Mouse (Mus musculus): Measurements from ENCODE around the gene Cchcr1. TPM values are rescaled to one million over a fixed set of nuclear protein-coding genes. Genes with fewer than 3 reads are reported as not detected.

The Cchcr1 gene
- polyA plus RNA-seq, 1 experiment from 2014 or later: 22.1 TPM

GRCm38 (mm10) chr17:35567767-35568166 lies 50.9 kb downstream of the Cchcr1 start:
- ATAC-seq (ENCODE audit: low FRiP score, low read depth): no peak
- Histone ChIP-seq H3K4me1 (peaks cover 10% of the 10 kb centered on the region), H3K9me3 (no peaks in the 10 kb centered on the region), H3K27me3 (peaks cover 47% of the 10 kb centered on the region), H3K36me3 (no peaks in the 10 kb centered on the region), H3K9ac (no peak overlapping the region), H3K4me2 (replicated peaks) (no peak overlapping the region), H3K4me3 (no peak overlapping the region), H3K27ac (no peak overlapping the region)
- 21% methylated on average over 9 of the region's 9 CpGs for WGBS

GRCm38 (mm10) chr17:35569091-35569944 lies 52.4 kb downstream of the Cchcr1 start:
- Histone ChIP-seq H3K4me2 (replicated peaks) (peak overlapping the region; percentile 62), H3K9me3 (no peaks in the 10 kb centered on the region), H3K27me3 (peaks cover 45% of the 10 kb centered on the region), H3K36me3 (no peaks in the 10 kb centered on the region), H3K27ac (no peak overlapping the region), H3K4me1 (peaks cover 10% of the 10 kb centered on the region), H3K4me3 (peak overlapping the region; percentile 32), H3K9ac (peak overlapping the region; percentile 51)
- 0 out of 2 replicates have a peak, but pooled peaks have one; percentile 54 for ATAC-seq (ENCODE audit: low FRiP score, low read depth)
- WGBS: 3% methylated on average over 28 of the region's 28 CpGs

- WGBS: 83% methylated on average over 14 of the region's 14 CpGs
- H3K9ac ChIP-seq: no peak overlapping the region
- H3K27me3 ChIP-seq: peaks cover 54% of the 10 kb centered on the region
- no peak overlapping the region for H3K4me3 ChIP-seq
- no peak overlapping the region for H3K27ac ChIP-seq
- no peak overlapping the region for H3K4me2 ChIP-seq (replicated peaks)
- no peaks in the 10 kb centered on the region for H3K36me3 ChIP-seq
- no peaks in the 10 kb centered on the region for H3K9me3 ChIP-seq
- H3K4me1 ChIP-seq: peaks cover 10% of the 10 kb centered on the region
- no peak for ATAC-seq (ENCODE audit: low FRiP score, low read depth)
These were observed 53.9 kb downstream of the Cchcr1 start for GRCm38 (mm10) chr17:35570836-35571235.

- H3K9me3 ChIP-seq: no peaks in the 10 kb centered on the region
- H3K36me3 ChIP-seq: no peaks in the 10 kb centered on the region
- H3K9ac ChIP-seq: no peak overlapping the region
- ATAC-seq (ENCODE audit: low FRiP score, low read depth): no peak
- peaks cover 10% of the 10 kb centered on the region for H3K4me1 ChIP-seq
- peaks cover 52% of the 10 kb centered on the region for H3K27me3 ChIP-seq
- no peak overlapping the region for H3K4me3 ChIP-seq
- whole genome bisulfite sequencing: 94% methylated on average over 7 of the region's 7 CpGs
- no peak overlapping the region for H3K4me2 ChIP-seq (replicated peaks)
- H3K27ac ChIP-seq: no peak overlapping the region
These were observed 54.6 kb downstream of the Cchcr1 start for GRCm38 (mm10) chr17:35571477-35571876.

GRCm38 (mm10) chr17:35578211-35578610 lies 61.3 kb downstream of the Cchcr1 start:
- H3K9me3 ChIP-seq: no peaks in the 10 kb centered on the region
- no peaks in the 10 kb centered on the region for H3K4me1 ChIP-seq
- ATAC-seq (ENCODE audit: low FRiP score, low read depth): no peak
- no peak overlapping the region for H3K4me2 ChIP-seq (replicated peaks)
- no peak overlapping the region for H3K27ac ChIP-seq
- H3K9ac ChIP-seq: no peak overlapping the region
- H3K4me3 ChIP-seq: no peak overlapping the region
- WGBS: 19% methylated on average over 6 of the region's 6 CpGs
- peaks cover 24% of the 10 kb centered on the region for H3K27me3 ChIP-seq
- no peaks in the 10 kb centered on the region for H3K36me3 ChIP-seq

Other genes starting within 250 kb of the Cchcr1 start
- 0.09 and 0.31 TPM in 2 replicates for gene H2-Q1, start 196.7 kb upstream of the Cchcr1 start, polyA plus RNA-seq (2015; fragmentation: Nextera tagmentation; extraction: Ambion mirVana)
- 0.69 and 0.89 TPM in 2 replicates for gene H2-Q2, start 174.9 kb upstream of the Cchcr1 start, polyA plus RNA-seq (2015; fragmentation: Nextera tagmentation; extraction: Ambion mirVana)
- gene H2-Q4, start 137.5 kb upstream of the Cchcr1 start, polyA plus RNA-seq (2015; fragmentation: Nextera tagmentation; extraction: Ambion mirVana): 4.6 and 5.1 TPM in 2 replicates
- 1.0 and 1.6 TPM in 2 replicates for gene H2-Q6, start 92.2 kb upstream of the Cchcr1 start, polyA plus RNA-seq (2015; fragmentation: Nextera tagmentation; extraction: Ambion mirVana)
- 9.4 TPM in 2 replicates for gene H2-Q7, start 77.9 kb upstream of the Cchcr1 start, polyA plus RNA-seq (2015; fragmentation: Nextera tagmentation; extraction: Ambion mirVana)
- 0.32 and 1.1 TPM in 2 replicates for gene H2-Q10, start 47.0 kb upstream of the Cchcr1 start, polyA plus RNA-seq (2015; fragmentation: Nextera tagmentation; extraction: Ambion mirVana)
- gene Pou5f1, start 11.1 kb upstream of the Cchcr1 start, polyA plus RNA-seq (2015; fragmentation: Nextera tagmentation; extraction: Ambion mirVana): 0.23 TPM in 1 of 2 replicates, not detected in the other
- 68.6 and 70.6 TPM in 2 replicates for gene Tcf19, start 276 bp upstream of the Cchcr1 start, polyA plus RNA-seq (2015; fragmentation: Nextera tagmentation; extraction: Ambion mirVana)
- gene Psors1c2, start 16.1 kb downstream of the Cchcr1 start, polyA plus RNA-seq (2015; fragmentation: Nextera tagmentation; extraction: Ambion mirVana): 1.9 TPM in 2 replicates
- gene Cdsn, start 35.0 kb downstream of the Cchcr1 start, polyA plus RNA-seq (2015; fragmentation: Nextera tagmentation; extraction: Ambion mirVana): 0.06 and 0.11 TPM in 2 replicates
- gene 2300002M23Rik, start 50.4 kb downstream of the Cchcr1 start, polyA plus RNA-seq (2015; fragmentation: Nextera tagmentation; extraction: Ambion mirVana): 0.38 TPM in 1 of 2 replicates, not detected in the other
- not detected in 2 replicates for gene Sfta2, start 84.4 kb downstream of the Cchcr1 start, polyA plus RNA-seq (2015; fragmentation: Nextera tagmentation; extraction: Ambion mirVana)
- gene Gm9573, start 109.5 kb downstream of the Cchcr1 start, polyA plus RNA-seq (2015; fragmentation: Nextera tagmentation; extraction: Ambion mirVana): not detected in 2 replicates
- gene Mucl3, start 126.6 kb downstream of the Cchcr1 start, polyA plus RNA-seq (2015; fragmentation: Nextera tagmentation; extraction: Ambion mirVana): 0.11 and 0.24 TPM in 2 replicates
- gene Vars2, start 150.5 kb downstream of the Cchcr1 start, polyA plus RNA-seq (2015; fragmentation: Nextera tagmentation; extraction: Ambion mirVana): 17.8 and 21.0 TPM in 2 replicates
- gene Gtf2h4, start 156.6 kb downstream of the Cchcr1 start, polyA plus RNA-seq (2015; fragmentation: Nextera tagmentation; extraction: Ambion mirVana): 45.3 and 48.0 TPM in 2 replicates
- gene Ddr1, start 187.5 kb downstream of the Cchcr1 start, polyA plus RNA-seq (2015; fragmentation: Nextera tagmentation; extraction: Ambion mirVana): 47.1 and 57.9 TPM in 2 replicates

Measured in limb, embryonic 13.5 days (tissue).